Mouse (Mus musculus): Measurements from ENCODE around the gene Emc4. TPM values are rescaled to one million over a fixed set of nuclear protein-coding genes. Genes with fewer than 3 reads are reported as not detected.
A peak's percentile ranks its signal among the peaks of the same experiment; 100 is the strongest.

Gene Emc4
- polyA plus RNA-seq (2012; ENCODE audit: insufficient read depth, insufficient read length, low replicate concordance, missing spikeins), result not detected in 2 replicates

GRCm38 (mm10) chr2:112367726-112368673 lies at the start of gene Emc4:
Emc4 (minus strand) TSS chr2:112368027.
- no peak for TF ChIP-seq CTCF (IDR thresholded peaks at IDR 0.05; ENCODE audit: insufficient read depth, low read depth, low read length)
- TF ChIP-seq POLR2A (IDR thresholded peaks at IDR 0.05; ENCODE audit: insufficient read depth, low read depth, low read length), result peak; percentile 80
- peak within 1 kb of the TSS; percentile 97 for H3K4me3 ChIP-seq (ENCODE audit: insufficient read depth, low read depth, low read length)
- peak within 1 kb of the TSS; percentile 97 for H3K27ac ChIP-seq (ENCODE audit: insufficient read depth, low read depth, low read length)
- 1% methylated on average over 46 of the region's 46 CpGs for WGBS
- H3K4me1 ChIP-seq (ENCODE audit: control insufficient read depth, insufficient read depth, low read length), result no peaks in the 10 kb centered on the region

GRCm38 (mm10) chr2:112407030-112407429 lies 39.2 kb upstream of the Emc4 start:
- Histone ChIP-seq H3K4me3 (ENCODE audit: insufficient read depth, low read depth, low read length) (no peak overlapping the region), H3K4me1 (ENCODE audit: control insufficient read depth, insufficient read depth, low read length) (no peaks in the 10 kb centered on the region), H3K27ac (ENCODE audit: insufficient read depth, low read depth, low read length) (no peak overlapping the region)
- WGBS, result 87% methylated on average over 3 of the region's 3 CpGs
- no peak for TF ChIP-seq POLR2A (IDR thresholded peaks at IDR 0.05; ENCODE audit: insufficient read depth, low read depth, low read length)
- no peak for TF ChIP-seq CTCF (IDR thresholded peaks at IDR 0.05; ENCODE audit: insufficient read depth, low read depth, low read length)

GRCm38 (mm10) chr2:112396649-112397048 lies 28.8 kb upstream of the Emc4 start:
- no peaks in the 10 kb centered on the region for H3K4me1 ChIP-seq (ENCODE audit: control insufficient read depth, insufficient read depth, low read length)
- no peak overlapping the region for H3K27ac ChIP-seq (ENCODE audit: insufficient read depth, low read depth, low read length)
- no peak overlapping the region for H3K4me3 ChIP-seq (ENCODE audit: insufficient read depth, low read depth, low read length)
- TF ChIP-seq POLR2A (IDR thresholded peaks at IDR 0.05; ENCODE audit: insufficient read depth, low read depth, low read length), result no peak
- TF ChIP-seq CTCF (IDR thresholded peaks at IDR 0.05; ENCODE audit: insufficient read depth, low read depth, low read length), result no peak
- WGBS, result 62% methylated on average over 1 of the region's 1 CpGs

GRCm38 (mm10) chr2:112393958-112394357 lies 26.1 kb upstream of the Emc4 start:
- no peak overlapping the region for H3K4me3 ChIP-seq (ENCODE audit: insufficient read depth, low read depth, low read length)
- TF ChIP-seq POLR2A (IDR thresholded peaks at IDR 0.05; ENCODE audit: insufficient read depth, low read depth, low read length) (no peak), CTCF (IDR thresholded peaks at IDR 0.05; ENCODE audit: insufficient read depth, low read depth, low read length) (no peak)
- H3K27ac ChIP-seq (ENCODE audit: insufficient read depth, low read depth, low read length), result no peak overlapping the region
- H3K4me1 ChIP-seq (ENCODE audit: control insufficient read depth, insufficient read depth, low read length), result no peaks in the 10 kb centered on the region

- Histone ChIP-seq H3K27ac (ENCODE audit: insufficient read depth, low read depth, low read length) (no peak overlapping the region), H3K4me3 (ENCODE audit: insufficient read depth, low read depth, low read length) (no peak overlapping the region), H3K4me1 (ENCODE audit: control insufficient read depth, insufficient read depth, low read length) (no peaks in the 10 kb centered on the region)
- WGBS, result 83% methylated on average over 1 of the region's 1 CpGs
- TF ChIP-seq CTCF (IDR thresholded peaks at IDR 0.05; ENCODE audit: insufficient read depth, low read depth, low read length) (no peak), POLR2A (IDR thresholded peaks at IDR 0.05; ENCODE audit: insufficient read depth, low read depth, low read length) (no peak)
Measured at GRCm38 (mm10) chr2:112392689-112393088, 24.9 kb upstream of the Emc4 start.

GRCm38 (mm10) chr2:112391346-112392000 lies 23.6 kb upstream of the Emc4 start:
- 76% methylated on average over 4 of the region's 4 CpGs for WGBS

GRCm38 (mm10) chr2:112390843-112391242 lies 23.0 kb upstream of the Emc4 start:
- Histone ChIP-seq H3K4me1 (ENCODE audit: control insufficient read depth, insufficient read depth, low read length) (no peaks in the 10 kb centered on the region), H3K4me3 (ENCODE audit: insufficient read depth, low read depth, low read length) (no peak overlapping the region), H3K27ac (ENCODE audit: insufficient read depth, low read depth, low read length) (no peak overlapping the region)
- TF ChIP-seq POLR2A (IDR thresholded peaks at IDR 0.05; ENCODE audit: insufficient read depth, low read depth, low read length), result no peak
- TF ChIP-seq CTCF (IDR thresholded peaks at IDR 0.05; ENCODE audit: insufficient read depth, low read depth, low read length), result no peak
- 74% methylated on average over 5 of the region's 5 CpGs for WGBS

More at GRCm38 (mm10) chr2:112391346-112392000, 23.6 kb upstream of the Emc4 start:
- no peak overlapping the region for H3K4me3 ChIP-seq (ENCODE audit: insufficient read depth, low read depth, low read length)
- no peaks in the 10 kb centered on the region for H3K4me1 ChIP-seq (ENCODE audit: control insufficient read depth, insufficient read depth, low read length)
- no peak overlapping the region for H3K27ac ChIP-seq (ENCODE audit: insufficient read depth, low read depth, low read length)
- TF ChIP-seq CTCF (IDR thresholded peaks at IDR 0.05; ENCODE audit: insufficient read depth, low read depth, low read length) (no peak), POLR2A (IDR thresholded peaks at IDR 0.05; ENCODE audit: insufficient read depth, low read depth, low read length) (no peak)

GRCm38 (mm10) chr2:112381219-112381618 lies 13.4 kb upstream of the Emc4 start:
- Histone ChIP-seq H3K4me3 (ENCODE audit: insufficient read depth, low read depth, low read length) (no peak overlapping the region), H3K27ac (ENCODE audit: insufficient read depth, low read depth, low read length) (no peak overlapping the region), H3K4me1 (ENCODE audit: control insufficient read depth, insufficient read depth, low read length) (no peaks in the 10 kb centered on the region)
- 98% methylated on average over 1 of the region's 1 CpGs for WGBS
- TF ChIP-seq CTCF (IDR thresholded peaks at IDR 0.05; ENCODE audit: insufficient read depth, low read depth, low read length), result no peak

GRCm38 (mm10) chr2:112380131-112380530 lies 12.3 kb upstream of the Emc4 start:
- Histone ChIP-seq H3K4me3 (ENCODE audit: insufficient read depth, low read depth, low read length) (no peak overlapping the region), H3K4me1 (ENCODE audit: control insufficient read depth, insufficient read depth, low read length) (no peaks in the 10 kb centered on the region), H3K27ac (ENCODE audit: insufficient read depth, low read depth, low read length) (no peak overlapping the region)
- 22% methylated on average over 8 of the region's 8 CpGs for WGBS
- no peak for TF ChIP-seq POLR2A (IDR thresholded peaks at IDR 0.05; ENCODE audit: insufficient read depth, low read depth, low read length)
- no peak for TF ChIP-seq CTCF (IDR thresholded peaks at IDR 0.05; ENCODE audit: insufficient read depth, low read depth, low read length)
